Mouse (Mus musculus) C2C12 (cell line): ENCODE data around the gene Camk2n1.

Experiments
- CEBPB ChIP-seq: IDR thresholded peaks from one replicate; pipeline ENCODE4 v1.6.1; 2011; ENCODE audit warnings: low read depth, mild to moderate bottlenecking, control low read depth, moderate library complexity
- CTCF ChIP-seq: IDR thresholded peaks from one replicate; pipeline ENCODE4 v1.5.1; 2011; ENCODE audit not compliant: control insufficient read depth, insufficient read depth, insufficient read length
- FOSL1 ChIP-seq: IDR thresholded peaks from one replicate; pipeline ENCODE4 v1.8.0; 2011; ENCODE audit warnings: mild to moderate bottlenecking, low read length; ENCODE audit not compliant: poor library complexity, insufficient read depth, severe bottlenecking
- MAX ChIP-seq: IDR thresholded peaks from one replicate; pipeline ENCODE4 v1.6.1; 2011; ENCODE audit warnings: mild to moderate bottlenecking, control low read depth
- MYOD1 ChIP-seq: IDR thresholded peaks from one replicate; pipeline ENCODE4 v1.6.1; 2011; ENCODE audit warnings: low read depth; ENCODE audit not compliant: control insufficient read depth, insufficient read length
- USF1 ChIP-seq: IDR thresholded peaks from one replicate; pipeline ENCODE4 v1.6.1; 2011; ENCODE audit warnings: low read depth, mild to moderate bottlenecking, control low read depth, moderate library complexity

DNA sequence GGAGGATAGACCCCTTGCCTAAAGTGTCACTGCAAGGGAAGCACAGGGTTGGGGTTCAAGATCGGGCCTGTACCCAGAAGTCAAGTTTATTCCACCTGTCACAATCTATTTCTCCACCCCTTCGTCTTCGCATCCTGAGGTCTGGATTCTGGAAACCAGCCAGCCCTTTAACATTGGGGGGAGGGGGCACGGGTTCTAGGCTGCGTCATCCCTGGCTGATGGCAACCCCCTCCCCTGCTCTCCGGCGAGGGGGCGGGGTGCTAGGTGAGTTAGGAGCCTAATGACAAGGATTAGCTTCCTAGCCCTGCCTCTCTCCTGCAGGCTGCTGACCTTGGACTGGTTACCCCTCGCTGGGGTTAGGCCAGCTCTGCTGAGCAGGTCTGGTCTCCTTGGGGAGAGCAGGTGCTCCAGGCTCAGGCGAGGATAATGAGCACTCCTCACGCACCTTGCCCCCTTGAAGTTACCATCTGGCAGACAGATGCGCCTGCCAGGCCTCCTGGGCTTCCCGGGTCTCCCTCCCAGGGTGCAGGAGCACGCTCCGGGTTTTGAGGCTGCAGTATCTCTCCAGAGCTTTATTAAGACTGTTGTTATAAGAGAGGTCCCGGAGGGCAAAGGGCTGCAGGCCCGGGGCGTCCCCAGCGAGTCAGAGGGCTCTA lies 889 bp upstream of the Camk2n1 start:
- TF ChIP-seq USF1, result no peak
- no peak for TF ChIP-seq CTCF
- TF ChIP-seq MAX, result no peak
- TF ChIP-seq FOSL1, result no peak
- TF ChIP-seq MYOD1, result no peak
- TF ChIP-seq CEBPB, result no peak
